Mouse (Mus musculus) subcutaneous adipose tissue, adult 2 months (tissue): ENCODE measurements around the gene G2e3. TPM values are rescaled to one million over a fixed set of nuclear protein-coding genes. Genes with fewer than 3 reads are reported as not detected.

Experiments
- polyA plus RNA-seq: library from polyadenylated mRNA; depleted of rRNA; stranded (reverse); fragments of >200 nt; gene quantifications from 2 replicates; pipeline ENCODE4 v1.2.3, GENCODE M21; 2012; ENCODE audit warnings: low replicate concordance; rRNA removed

The G2e3 gene
- 1.1 and 2.5 TPM in 2 replicates for polyA plus RNA-seq

GRCm38 (mm10) chr12:51347988-51348697, at the start of gene G2e3:
TSS of gene G2e3 (plus strand) at chr12:51348061.

DNA sequence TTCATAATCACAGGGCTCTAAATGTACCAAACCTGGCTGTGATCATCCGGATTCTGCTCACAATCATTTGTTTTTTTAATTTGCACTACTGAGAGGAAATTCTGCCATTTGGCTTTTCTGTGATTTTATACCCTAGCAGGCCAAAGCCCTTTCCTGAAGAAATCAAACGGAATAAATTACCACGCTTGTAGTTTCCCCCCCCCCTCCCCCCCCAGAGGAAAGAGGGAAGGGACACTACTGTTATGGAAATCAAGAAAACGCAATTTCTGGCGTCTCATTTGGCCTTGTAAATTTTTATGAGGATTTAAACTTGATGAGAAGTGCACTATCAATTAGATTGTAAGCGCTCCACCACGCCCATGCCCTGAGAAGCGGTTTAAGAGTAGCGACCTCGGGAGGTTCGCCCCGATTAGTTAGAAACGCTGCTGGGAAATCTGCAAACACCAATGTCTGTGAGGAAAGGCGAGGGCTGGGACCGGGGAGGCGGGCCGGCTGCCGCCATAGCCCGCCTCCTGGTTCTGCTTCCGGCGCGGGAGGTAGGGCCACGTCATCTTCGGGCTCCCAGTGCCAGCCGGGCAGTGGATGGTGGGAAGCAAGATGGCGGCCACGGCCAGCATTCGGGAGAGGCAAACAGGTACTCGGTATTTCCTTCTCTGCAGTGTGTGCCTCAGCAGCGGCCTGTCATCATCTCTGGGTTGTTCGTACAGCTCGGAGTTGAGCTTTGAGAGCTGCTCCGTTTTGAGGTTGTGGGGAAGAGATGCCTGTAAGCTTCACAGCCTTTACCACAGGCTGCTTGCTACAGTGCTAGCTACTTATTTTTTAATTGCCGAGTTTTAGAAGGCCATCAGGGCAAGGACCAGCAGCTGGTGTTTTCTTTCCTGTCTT, 29.4 kb downstream of the G2e3 start, which contains the start of gene Scfd1:
TSS of gene Scfd1 (plus strand) at position 508 of the 885 bp plus-strand sequence.

Other genes with a start within 250 kb of the G2e3 start
- 13.9 and 17.5 TPM in 2 replicates for gene Scfd1, start 29.4 kb downstream of the G2e3 start, polyA plus RNA-seq
- gene Coch, start 245.3 kb downstream of the G2e3 start, polyA plus RNA-seq, result 3.6 TPM in 1 of 2 replicates, not detected in the other